Mouse (Mus musculus): ENCODE results near the gene Dlg5.

- TF ChIP-seq CTCF (IDR thresholded peaks at IDR 0.05; ENCODE audit: borderline replicate concordance, extremely low read depth, insufficient read depth, insufficient read length) (no peak), POLR2A (IDR thresholded peaks at IDR 0.05; ENCODE audit: borderline replicate concordance, extremely low read depth, insufficient read depth, insufficient read length, poor library complexity, severe bottlenecking) (no peak)
Observed at GRCm38 (mm10) chr14:24142926-24143430, 102.7 kb downstream of the Dlg5 start.

Measured in brain, embryonic 14.5 days (tissue).